Mouse (Mus musculus): ENCODE measurements around the gene Olfr556. TPM values are rescaled to one million over a fixed set of nuclear protein-coding genes. Genes with fewer than 3 reads are reported as not detected.
"Not testable (repeated sequence)": the region's sequence is repeated elsewhere in the genome, so short reads cannot be mapped to it uniquely, and the experiment has no call there.

Gene Olfr556
- polyA plus RNA-seq (2012; rRNA removed): not detected in 2 replicates

GRCm38 (mm10) chr7:102664599-102664998, at the start of gene Olfr556:
Gene Olfr556, plus strand, starts transcription at chr7:102664899.
- Histone ChIP-seq H3K27ac (ENCODE audit: insufficient read depth, low read length) (no peak within 1 kb of the TSS), H3K4me3 (ENCODE audit: extremely low read depth, insufficient read depth, insufficient read length) (no peak within 1 kb of the TSS), H3K27me3 (ENCODE audit: control insufficient read depth, insufficient read depth, low read length) (no peaks in the 10 kb centered on the region), H3K4me1 (ENCODE audit: control insufficient read depth, insufficient read depth, insufficient read length) (no peaks in the 10 kb centered on the region), H3K36me3 (ENCODE audit: control insufficient read depth, insufficient read depth, low read length) (no peaks in the 10 kb centered on the region)
- DNase-seq (ENCODE audit: low read depth in 1 of 2, low spot score in 2 of 2): no peak
- TF ChIP-seq CTCF (IDR thresholded peaks at IDR 0.05; ENCODE audit: extremely low read depth, insufficient read depth, insufficient read length, insufficient replicate concordance) (no peak), POLR2A (IDR thresholded peaks at IDR 0.05; ENCODE audit: low read depth, low read length) (no peak)
- WGBS: 81% methylated on average over 3 of the region's 3 CpGs

GRCm38 (mm10) chr7:102618118-102618517, 46.6 kb upstream of the Olfr556 start, which contains the start of gene Olfr553:
Gene Olfr553, minus strand, starts transcription at chr7:102618218.
- TF ChIP-seq CTCF (IDR thresholded peaks at IDR 0.05; ENCODE audit: extremely low read depth, insufficient read depth, insufficient read length, insufficient replicate concordance) (no peak), POLR2A (IDR thresholded peaks at IDR 0.05; ENCODE audit: low read depth, low read length) (no peak)
- Histone ChIP-seq H3K27ac (ENCODE audit: insufficient read depth, low read length) (no peak within 1 kb of the TSS), H3K4me1 (ENCODE audit: control insufficient read depth, insufficient read depth, insufficient read length) (no peaks in the 10 kb centered on the region), H3K36me3 (ENCODE audit: control insufficient read depth, insufficient read depth, low read length) (no peaks in the 10 kb centered on the region), H3K27me3 (ENCODE audit: control insufficient read depth, insufficient read depth, low read length) (no peaks in the 10 kb centered on the region), H3K4me3 (ENCODE audit: extremely low read depth, insufficient read depth, insufficient read length) (no peak within 1 kb of the TSS)
- DNase-seq (ENCODE audit: low read depth in 1 of 2, low spot score in 2 of 2): no peak

DNA sequence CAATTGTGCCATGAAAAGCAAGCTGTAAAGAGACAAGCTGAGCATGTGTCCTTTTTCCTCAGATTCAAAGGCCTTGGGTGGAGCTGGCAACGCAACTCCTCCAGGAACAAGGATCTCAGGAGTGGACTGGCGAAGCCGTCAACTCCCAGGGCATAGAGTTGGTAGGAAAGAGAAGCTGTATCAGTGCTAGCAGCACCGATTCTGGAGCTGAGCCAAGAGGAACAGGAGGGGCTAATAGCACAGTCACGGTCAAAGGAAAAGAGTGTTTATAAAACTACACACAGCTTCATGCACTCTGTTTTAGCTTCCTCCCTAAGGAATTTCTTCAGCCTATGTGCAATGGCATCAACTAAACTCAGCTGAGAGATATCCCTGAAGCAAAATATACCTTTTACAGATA, 45.1 kb upstream of the Olfr556 start:
- Histone ChIP-seq H3K36me3 (ENCODE audit: control insufficient read depth, insufficient read depth, low read length) (no peaks in the 10 kb centered on the region), H3K27me3 (ENCODE audit: control insufficient read depth, insufficient read depth, low read length) (no peaks in the 10 kb centered on the region), H3K4me1 (ENCODE audit: control insufficient read depth, insufficient read depth, insufficient read length) (no peaks in the 10 kb centered on the region), H3K4me3 (ENCODE audit: extremely low read depth, insufficient read depth, insufficient read length) (no peak overlapping the region), H3K27ac (ENCODE audit: insufficient read depth, low read length) (no peak overlapping the region)
- no peak for DNase-seq (ENCODE audit: low read depth in 1 of 2, low spot score in 2 of 2)
- WGBS: 52% methylated on average over 5 of the region's 5 CpGs
- no peak for TF ChIP-seq POLR2A (IDR thresholded peaks at IDR 0.05; ENCODE audit: low read depth, low read length)
- TF ChIP-seq CTCF (IDR thresholded peaks at IDR 0.05; ENCODE audit: extremely low read depth, insufficient read depth, insufficient read length, insufficient replicate concordance): no peak

- not testable (repeated sequence) for DNase-seq (ENCODE audit: low read depth in 1 of 2, low spot score in 2 of 2); H3K4me1 ChIP-seq (ENCODE audit: control insufficient read depth, insufficient read depth, insufficient read length); H3K27ac ChIP-seq (ENCODE audit: insufficient read depth, low read length); H3K4me3 ChIP-seq (ENCODE audit: extremely low read depth, insufficient read depth, insufficient read length); H3K27me3 ChIP-seq (ENCODE audit: control insufficient read depth, insufficient read depth, low read length); H3K36me3 ChIP-seq (ENCODE audit: control insufficient read depth, insufficient read depth, low read length)
- 93% methylated on average over 19 of the region's 19 CpGs for WGBS
Observed at GRCm38 (mm10) chr7:102620368-102620767, 44.3 kb upstream of the Olfr556 start.

GRCm38 (mm10) chr7:102636665-102637064, 28.0 kb upstream of the Olfr556 start:
- no peaks in the 10 kb centered on the region for H3K36me3 ChIP-seq (ENCODE audit: control insufficient read depth, insufficient read depth, low read length)
- H3K27me3 ChIP-seq (ENCODE audit: control insufficient read depth, insufficient read depth, low read length): no peaks in the 10 kb centered on the region; the same call in 1 of the 2 replicates
- H3K4me3 ChIP-seq (ENCODE audit: extremely low read depth, insufficient read depth, insufficient read length): no peak overlapping the region
- WGBS: 22% methylated on average over 3 of the region's 3 CpGs
- H3K27ac ChIP-seq (ENCODE audit: insufficient read depth, low read length): no peak overlapping the region
- TF ChIP-seq POLR2A (IDR thresholded peaks at IDR 0.05; ENCODE audit: low read depth, low read length): no peak
- TF ChIP-seq CTCF (IDR thresholded peaks at IDR 0.05; ENCODE audit: extremely low read depth, insufficient read depth, insufficient read length, insufficient replicate concordance): no peak
- H3K4me1 ChIP-seq (ENCODE audit: control insufficient read depth, insufficient read depth, insufficient read length): no peaks in the 10 kb centered on the region
- peak; percentile 37 to 55 for DNase-seq (ENCODE audit: low read depth in 1 of 2, low spot score in 2 of 2)

DNA sequence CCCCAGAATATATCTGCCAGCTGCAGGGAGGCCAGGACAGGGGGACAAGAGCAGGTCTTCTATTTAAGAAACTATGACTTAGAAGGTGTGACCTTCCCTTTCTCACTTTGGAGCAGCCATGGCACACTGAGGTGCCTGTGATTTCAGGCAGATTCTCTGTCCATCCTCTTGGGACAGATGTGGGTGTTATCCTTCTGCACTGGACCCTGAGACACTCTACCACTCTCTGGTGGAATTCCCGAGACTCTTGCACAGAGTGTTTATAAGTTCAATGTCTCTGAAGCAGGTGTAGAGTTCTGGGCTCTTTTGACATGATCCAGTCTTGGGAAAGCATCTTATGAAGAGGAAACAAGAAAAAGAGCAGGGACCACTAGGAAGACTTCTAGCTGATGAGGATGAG, 26.6 kb upstream of the Olfr556 start, which contains the start of gene Olfr554:
Gene Olfr554 (plus strand): TSS at position 301 of the 400 bp plus-strand sequence.
- H3K27me3 ChIP-seq (ENCODE audit: control insufficient read depth, insufficient read depth, low read length): no peaks in the 10 kb centered on the region; the same call in 1 of the 2 replicates
- H3K27ac ChIP-seq (ENCODE audit: insufficient read depth, low read length): no peak within 1 kb of the TSS
- WGBS: 63% methylated on average over 1 of the region's 1 CpGs
- TF ChIP-seq POLR2A (IDR thresholded peaks at IDR 0.05; ENCODE audit: low read depth, low read length) (no peak), CTCF (IDR thresholded peaks at IDR 0.05; ENCODE audit: extremely low read depth, insufficient read depth, insufficient read length, insufficient replicate concordance) (no peak)
- no peaks in the 10 kb centered on the region for H3K36me3 ChIP-seq (ENCODE audit: control insufficient read depth, insufficient read depth, low read length)
- H3K4me1 ChIP-seq (ENCODE audit: control insufficient read depth, insufficient read depth, insufficient read length): no peaks in the 10 kb centered on the region
- H3K4me3 ChIP-seq (ENCODE audit: extremely low read depth, insufficient read depth, insufficient read length): no peak within 1 kb of the TSS
- DNase-seq (ENCODE audit: low read depth in 1 of 2, low spot score in 2 of 2): no peak

- WGBS: 90% methylated on average over 4 of the region's 4 CpGs
Observed at GRCm38 (mm10) chr7:102644945-102645344, 19.8 kb upstream of the Olfr556 start.

More at GRCm38 (mm10) chr7:102644945-102645344, 19.8 kb upstream of the Olfr556 start:
- H3K36me3 ChIP-seq (ENCODE audit: control insufficient read depth, insufficient read depth, low read length); H3K4me3 ChIP-seq (ENCODE audit: extremely low read depth, insufficient read depth, insufficient read length); H3K27ac ChIP-seq (ENCODE audit: insufficient read depth, low read length); H3K4me1 ChIP-seq (ENCODE audit: control insufficient read depth, insufficient read depth, insufficient read length); DNase-seq (ENCODE audit: low read depth in 1 of 2, low spot score in 2 of 2); H3K27me3 ChIP-seq (ENCODE audit: control insufficient read depth, insufficient read depth, low read length): not testable (repeated sequence)
